ENCODE assay signal across 7 mouse cellular contexts in genomic region chr11:6389483-6389921, GRCm38 (mm10). TPM values are rescaled to one million over a fixed set of nuclear protein-coding genes. Genes with fewer than 3 reads are reported as not detected.
DNase-seq lines count a peak whose midpoint lies in the region; ATAC-seq and TF ChIP-seq lines count a peak whose summit lies in the region.

No protein-coding gene starts in this region.

- no peaks in the 10 kb centered on the region for H3K4me1 ChIP-seq in embryonic facial prominence, embryonic 11.5 days (ENCODE audit: control insufficient read depth, insufficient read depth, low read length)
- H3K4me1 ChIP-seq in hindbrain, embryonic 15.5 days (replicated peaks), result peaks cover 34% of the 10 kb centered on the region
- H3K4me1 ChIP-seq in lung, postnatal 0 days (ENCODE audit: insufficient read depth, low read depth, low read length), result peaks cover 8% of the 10 kb centered on the region; the same call in 1 of the 2 replicates
- peaks cover 12% of the 10 kb centered on the region; the same call in 1 of the 2 replicates for H3K4me1 ChIP-seq in stomach, embryonic 15.5 days

- peak overlapping the region; percentile 89 for H3K4me3 ChIP-seq in embryonic facial prominence, embryonic 11.5 days (ENCODE audit: low read depth, low read length)
- peak overlapping the region; percentile 67 for H3K4me3 ChIP-seq in hindbrain, embryonic 15.5 days
- peak overlapping the region; percentile 80 for H3K4me3 ChIP-seq in lung, postnatal 0 days (ENCODE audit: low read depth, low read length)
- peak overlapping the region; percentile 76 for H3K4me3 ChIP-seq in stomach, embryonic 15.5 days (replicated peaks)

- no peak for TF ChIP-seq CTCF in lung, postnatal 0 days (IDR thresholded peaks at IDR 0.05)

- H3K9me3 ChIP-seq in embryonic facial prominence, embryonic 11.5 days (replicated peaks; ENCODE audit: control insufficient read depth, low read length), result no peaks in the 10 kb centered on the region
- H3K9me3 ChIP-seq in hindbrain, embryonic 15.5 days, result no peaks in the 10 kb centered on the region
- H3K9me3 ChIP-seq in lung, postnatal 0 days (ENCODE audit: low read length), result no peaks in the 10 kb centered on the region
- no peaks in the 10 kb centered on the region for H3K9me3 ChIP-seq in stomach, embryonic 15.5 days

- H3K9ac ChIP-seq in embryonic facial prominence, embryonic 11.5 days (replicated peaks; ENCODE audit: low read length), result peak overlapping the region; percentile 87
- H3K9ac ChIP-seq in hindbrain, embryonic 15.5 days, result peak overlapping the region; percentile 79
- H3K9ac ChIP-seq in lung, postnatal 0 days (replicated peaks; ENCODE audit: low read depth), result peak overlapping the region; percentile 79
- peak overlapping the region; percentile 92 for H3K9ac ChIP-seq in stomach, embryonic 15.5 days

- no peak for TF ChIP-seq EP300 in lung, postnatal 0 days (IDR thresholded peaks at IDR 0.05)

- H3K36me3 ChIP-seq in embryonic facial prominence, embryonic 11.5 days (replicated peaks; ENCODE audit: control insufficient read depth, insufficient read depth, low read depth, low read length), result no peaks in the 10 kb centered on the region; the same call in none of the 2 replicates
- H3K36me3 ChIP-seq in hindbrain, embryonic 15.5 days, result peaks cover 15% of the 10 kb centered on the region; the same call in 1 of the 2 replicates
- no peaks in the 10 kb centered on the region for H3K36me3 ChIP-seq in lung, postnatal 0 days (ENCODE audit: insufficient read depth, low read length)
- H3K36me3 ChIP-seq in stomach, embryonic 15.5 days, result no peaks in the 10 kb centered on the region

- peak; percentile 25 for DNase-seq in spleen, adult 12 weeks (ENCODE audit: low spot score)
- DNase-seq in spleen, adult 18-20 months, result no peak
- DNase-seq in embryonic facial prominence, embryonic 11.5 days (ENCODE audit: low spot score), result peak; percentile 13
- no peak for DNase-seq in lung, postnatal 0 days (ENCODE audit: low spot score)
- DNase-seq in ovary, adult 18-20 months (ENCODE audit: low spot score), result no peak

- under 1% methylated on average over 16 of the region's 43 CpGs for WGBS in embryonic facial prominence, embryonic 11.5 days
- under 1% methylated on average over 19 of the region's 43 CpGs for WGBS in hindbrain, embryonic 15.5 days
- WGBS in lung, postnatal 0 days, result 0% methylated on average over 12 of the region's 43 CpGs
- WGBS in stomach, embryonic 15.5 days, result under 1% methylated on average over 42 of the region's 43 CpGs

- H3K4me2 ChIP-seq in embryonic facial prominence, embryonic 11.5 days (ENCODE audit: low read depth, low read length), result peak overlapping the region; percentile 85
- H3K4me2 ChIP-seq in hindbrain, embryonic 15.5 days, result peak overlapping the region; percentile 60
- H3K4me2 ChIP-seq in lung, postnatal 0 days (replicated peaks; ENCODE audit: low read depth, low read length), result peak overlapping the region; percentile 94
- peak overlapping the region; percentile 90 for H3K4me2 ChIP-seq in stomach, embryonic 15.5 days

- peak overlapping the region; percentile 92; the same call in 1 of the 2 replicates for H3K27ac ChIP-seq in embryonic facial prominence, embryonic 11.5 days (replicated peaks; ENCODE audit: low read depth, low read length)
- peak overlapping the region; percentile 74 for H3K27ac ChIP-seq in hindbrain, embryonic 15.5 days (replicated peaks)
- H3K27ac ChIP-seq in lung, postnatal 0 days (ENCODE audit: low read length), result peak overlapping the region; percentile 95
- peak overlapping the region; percentile 98 for H3K27ac ChIP-seq in stomach, embryonic 15.5 days

- no peaks in the 10 kb centered on the region for H3K27me3 ChIP-seq in embryonic facial prominence, embryonic 11.5 days (ENCODE audit: control insufficient read depth, insufficient read depth, low read length)
- H3K27me3 ChIP-seq in hindbrain, embryonic 15.5 days, result no peaks in the 10 kb centered on the region
- no peaks in the 10 kb centered on the region for H3K27me3 ChIP-seq in lung, postnatal 0 days (replicated peaks; ENCODE audit: insufficient read depth, low read length)
- H3K27me3 ChIP-seq in stomach, embryonic 15.5 days (replicated peaks), result no peaks in the 10 kb centered on the region

- no peak for ATAC-seq in embryonic facial prominence, embryonic 11.5 days (replicated peaks; ENCODE audit: insufficient number of reproducible peaks, low FRiP score, low TSS enrichment, low read depth)
- ATAC-seq in hindbrain, embryonic 15.5 days (ENCODE audit: low FRiP score, low read depth), result peak; percentile 50
- ATAC-seq in lung, postnatal 0 days, result no peak
- ATAC-seq in stomach, embryonic 15.5 days (ENCODE audit: insufficient read depth, low FRiP score, low read depth), result 0 out of 2 replicates have a peak, but pooled peaks have one; percentile 0

RNA-seq across cellular contexts. Expression of gene Zmiz2, which starts 0.6 kb away (rescaled TPM):
- 9.0 and 9.6 TPM in 2 replicates for polyA plus RNA-seq in embryonic facial prominence, embryonic 11.5 days (2014; fragmentation: Nextera tagmentation; extraction: Ambion mirVana)
- polyA plus RNA-seq in hindbrain, embryonic 15.5 days (2015; fragmentation: Nextera tagmentation; extraction: Ambion mirVana), result 29.6 and 30.8 TPM in 2 replicates
- polyA plus RNA-seq in lung, postnatal 0 days (2015; fragmentation: Nextera tagmentation; extraction: Ambion mirVana), result 8.6 and 8.7 TPM in 2 replicates
- polyA plus RNA-seq in stomach, embryonic 15.5 days (2015; fragmentation: Nextera tagmentation; extraction: Ambion mirVana), result 10.7 and 11.1 TPM in 2 replicates

RNA-seq across cellular contexts. Expression of gene Ppia, which starts 25.7 kb away (rescaled TPM):
- polyA plus RNA-seq in embryonic facial prominence, embryonic 11.5 days (2014; fragmentation: Nextera tagmentation; extraction: Ambion mirVana), result 5,819 and 6,203 TPM in 2 replicates
- polyA plus RNA-seq in hindbrain, embryonic 15.5 days (2015; fragmentation: Nextera tagmentation; extraction: Ambion mirVana), result 4,085 and 4,343 TPM in 2 replicates
- polyA plus RNA-seq in lung, postnatal 0 days (2015; fragmentation: Nextera tagmentation; extraction: Ambion mirVana), result 3,011 and 3,180 TPM in 2 replicates
- polyA plus RNA-seq in stomach, embryonic 15.5 days (2015; fragmentation: Nextera tagmentation; extraction: Ambion mirVana), result 5,074 and 5,744 TPM in 2 replicates

RNA-seq across cellular contexts. Expression of gene H2afv, which starts 54.7 kb away (rescaled TPM):
- 853 and 854 TPM in 2 replicates for polyA plus RNA-seq in embryonic facial prominence, embryonic 11.5 days (2014; fragmentation: Nextera tagmentation; extraction: Ambion mirVana)
- 259 and 323 TPM in 2 replicates for polyA plus RNA-seq in hindbrain, embryonic 15.5 days (2015; fragmentation: Nextera tagmentation; extraction: Ambion mirVana)
- 259 and 268 TPM in 2 replicates for polyA plus RNA-seq in lung, postnatal 0 days (2015; fragmentation: Nextera tagmentation; extraction: Ambion mirVana)
- 399 and 425 TPM in 2 replicates for polyA plus RNA-seq in stomach, embryonic 15.5 days (2015; fragmentation: Nextera tagmentation; extraction: Ambion mirVana)

Comparison
In these comparisons a context has a peak if more than half of its experiments do, and no peak if none do; other contexts are left out.
1. DNase-seq: peak in spleen, adult 12 weeks (single experiment) and embryonic facial prominence, embryonic 11.5 days (single experiment); none in spleen, adult 18-20 months (0 of 2), lung, postnatal 0 days (single experiment) and ovary, adult 18-20 months (single experiment).
2. ATAC-seq: peak in hindbrain, embryonic 15.5 days (single experiment) and stomach, embryonic 15.5 days (single experiment); none in embryonic facial prominence, embryonic 11.5 days (single experiment) and lung, postnatal 0 days (single experiment).
3. Peak in every context shown above with its lines, with median percentiles within 50 percentile points of each other: H3K27ac ChIP-seq, H3K4me2 ChIP-seq, H3K4me3 ChIP-seq and H3K9ac ChIP-seq.